Mouse (Mus musculus) liver, embryonic 16.5 days (tissue): ENCODE measurements at regions not wholly inside any gene's neighbourhood (a gene's known extent, or its start where the extent isn't known, plus 50 kb on each side); places are given as distances from the start of the nearest gene placed in this dataset.

Experiments used
- ATAC-seq: fragments of 200-750 bp; cut with Nextera tagmentation; 2 replicates; pipeline ENCODE4 v1.8.0; 2017; ENCODE audit warnings: low read depth, mild to moderate bottlenecking, moderate number of reproducible peaks, moderate library complexity
- H3K27ac ChIP-seq: fragments of 300-500 bp; sonication (generic); 2 replicates; pipeline ENCODE4 v1.5.1; 2014; ENCODE audit warnings: mild to moderate bottlenecking, low read length
- H3K27me3 ChIP-seq: fragments of 300-500 bp; sonication (generic); 2 replicates; pipeline ENCODE4 v1.6.1; 2014; ENCODE audit warnings: low read depth, low read length, mixed read lengths; ENCODE audit not compliant: control insufficient read depth, insufficient read depth
- H3K36me3 ChIP-seq: fragments of 300-500 bp; sonication (generic); 2 replicates; pipeline ENCODE4 v1.6.1; 2014; ENCODE audit warnings: mild to moderate bottlenecking; ENCODE audit not compliant: control insufficient read depth, insufficient read depth
- H3K4me1 ChIP-seq: fragments of 300-500 bp; sonication (generic); 2 replicates; pipeline ENCODE4 v1.6.1; 2014; ENCODE audit warnings: low read depth, low read length, mixed read lengths; ENCODE audit not compliant: control insufficient read depth
- H3K4me2 ChIP-seq: fragments of 300-500 bp; sonication (generic); 2 replicates; pipeline ENCODE4 v1.6.1; 2014; ENCODE audit warnings: low read depth, low read length, mixed read lengths
- H3K4me3 ChIP-seq: fragments of 300-500 bp; sonication (generic); 2 replicates; pipeline ENCODE4 v1.5.1; 2014; ENCODE audit warnings: low read depth, mild to moderate bottlenecking, low read length
- H3K9ac ChIP-seq: fragments of 300-500 bp; sonication (generic); 2 replicates; pipeline ENCODE4 v1.6.1; 2014; ENCODE audit warnings: low read depth, low read length
- H3K9me3 ChIP-seq: fragments of 300-500 bp; sonication (generic); replicated peaks from 2 replicates; pipeline ENCODE4 v1.6.1; 2016; ENCODE audit warnings: low read length; ENCODE audit not compliant: control insufficient read depth
- WGBS: fragments of 180-500 bp; shearing (Covaris S2); extraction: QIAGEN DNeasy Blood & Tissue Kit; methylation state at CpG from one replicate; pipeline ENCODE4 v1.1.7; 2014; ENCODE audit not compliant: insufficient replicate concordance; 5-methylcytosine and 5-hydroxymethylcytosine counted together

DNA sequence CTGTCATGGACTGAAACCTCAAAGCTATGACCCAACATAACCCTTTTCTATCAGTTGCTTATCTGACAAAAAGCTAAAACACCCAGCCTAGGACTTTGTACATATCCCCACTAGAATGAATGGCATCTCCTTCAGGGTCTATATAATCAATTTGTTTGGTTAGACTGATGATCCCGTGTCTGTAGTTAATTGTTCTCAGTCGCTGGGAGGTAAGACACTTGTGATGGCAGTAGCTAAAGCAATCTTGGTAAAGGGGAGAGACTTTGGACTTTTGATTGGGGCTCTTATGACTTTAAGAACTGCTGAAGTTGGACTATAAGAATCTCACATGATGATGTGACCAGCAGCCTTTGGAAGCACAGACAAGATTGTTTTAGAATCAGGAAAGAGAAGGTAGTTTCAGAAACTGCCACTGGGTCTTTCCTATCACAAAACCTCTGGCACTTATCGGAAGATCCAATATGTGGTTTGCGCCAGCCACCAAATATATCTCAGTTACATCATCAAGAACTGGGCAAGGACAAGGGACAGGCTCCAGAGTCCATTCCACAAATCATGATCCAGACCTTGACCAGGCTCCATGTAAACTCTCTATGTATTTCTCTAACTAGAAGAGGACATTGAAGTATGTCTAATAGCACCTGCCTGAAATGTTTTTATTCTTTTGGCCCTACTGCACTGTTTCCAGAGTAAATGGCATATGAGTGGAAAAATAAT is 183.1 kb downstream of the Sp3 start:
- Histone ChIP-seq H3K4me1 (no peaks in the 10 kb centered on the region; the same call in 1 of the 2 replicates), H3K9me3 (no peaks in the 10 kb centered on the region), H3K27ac (no peak overlapping the region), H3K4me2 (no peak overlapping the region), H3K27me3 (no peaks in the 10 kb centered on the region), H3K36me3 (no peaks in the 10 kb centered on the region), H3K4me3 (no peak overlapping the region), H3K9ac (no peak overlapping the region)
- ATAC-seq = no peak
- 60% methylated on average over 4 of the region's 4 CpGs for WGBS

- 33% methylated on average over 7 of the region's 7 CpGs for WGBS
- no peak overlapping the region for H3K9ac ChIP-seq
- no peak overlapping the region for H3K4me2 ChIP-seq
- no peak overlapping the region for H3K27ac ChIP-seq
- no peaks in the 10 kb centered on the region; the same call in 1 of the 2 replicates for H3K4me1 ChIP-seq
- no peak overlapping the region for H3K4me3 ChIP-seq
- peak; percentile 53; the same call in 1 of the 2 replicates for ATAC-seq
- no peaks in the 10 kb centered on the region for H3K9me3 ChIP-seq
- no peaks in the 10 kb centered on the region for H3K36me3 ChIP-seq
- no peaks in the 10 kb centered on the region for H3K27me3 ChIP-seq
Observed at GRCm38 (mm10) chr2:72800696-72801095, 179.6 kb downstream of the Sp3 start.

- H3K36me3 ChIP-seq = no peaks in the 10 kb centered on the region
- 28% methylated on average over 14 of the region's 14 CpGs for whole genome bisulfite sequencing
- peak; percentile 60 for ATAC-seq
- no peak overlapping the region for H3K9ac ChIP-seq
- H3K4me2 ChIP-seq = peak overlapping the region; percentile 32; the same call in 1 of the 2 replicates
- H3K4me3 ChIP-seq = no peak overlapping the region
- H3K27ac ChIP-seq = no peak overlapping the region
- no peaks in the 10 kb centered on the region; the same call in 1 of the 2 replicates for H3K4me1 ChIP-seq
- H3K27me3 ChIP-seq = peaks cover 14% of the 10 kb centered on the region
- H3K9me3 ChIP-seq = no peaks in the 10 kb centered on the region
Observed at GRCm38 (mm10) chr2:72813282-72813974, 166.8 kb downstream of the Sp3 start.

DNA sequence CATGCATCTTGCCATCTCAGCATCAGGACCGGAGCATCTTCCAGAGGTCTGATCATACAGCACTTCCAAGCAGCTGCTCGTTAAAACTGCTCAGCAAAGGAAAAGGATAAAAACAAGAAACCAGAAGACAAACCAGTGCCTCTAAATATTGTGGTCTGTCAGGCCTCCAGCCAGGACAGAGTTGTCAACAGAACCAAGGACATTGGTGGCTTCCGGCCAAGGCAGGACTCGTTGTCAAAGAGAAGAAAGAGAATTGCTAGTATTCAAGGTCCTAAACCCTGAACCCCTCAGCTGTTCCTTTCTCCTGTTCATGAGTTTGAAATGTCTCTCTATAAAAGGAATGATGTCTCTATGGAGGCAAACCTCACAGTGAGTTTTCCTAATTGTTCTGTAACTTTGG is 155.0 kb downstream of the Sp3 start:
- H3K4me2 ChIP-seq = no peak overlapping the region
- H3K27me3 ChIP-seq = no peaks in the 10 kb centered on the region
- no peak for ATAC-seq
- no peaks in the 10 kb centered on the region for H3K4me1 ChIP-seq
- WGBS = 56% methylated on average over 4 of the region's 4 CpGs
- no peak overlapping the region for H3K9ac ChIP-seq
- no peaks in the 10 kb centered on the region for H3K36me3 ChIP-seq
- no peaks in the 10 kb centered on the region for H3K9me3 ChIP-seq
- H3K27ac ChIP-seq = no peak overlapping the region
- no peak overlapping the region for H3K4me3 ChIP-seq

DNA sequence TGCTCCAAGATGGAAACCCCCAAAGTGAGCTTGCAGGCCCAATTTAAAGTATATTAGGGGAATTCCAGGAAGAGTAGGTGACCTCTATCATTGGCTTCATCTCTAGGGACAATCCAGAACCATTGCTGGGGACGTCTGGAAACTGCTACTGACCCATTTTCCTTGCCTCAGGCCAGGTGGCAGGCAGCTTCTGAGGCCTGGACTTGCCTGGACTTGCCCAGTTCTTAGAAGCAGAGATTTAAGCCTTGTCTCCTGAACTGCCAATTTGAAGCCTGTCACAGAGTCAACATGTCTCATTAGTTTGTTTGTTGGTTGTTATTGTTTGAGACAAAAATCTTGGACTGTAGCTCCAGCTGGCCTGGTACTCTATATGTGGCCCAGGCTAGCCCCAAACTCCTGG is 151.1 kb downstream of the Sp3 start:
- 18% methylated on average over 1 of the region's 1 CpGs for WGBS
- no peaks in the 10 kb centered on the region for H3K27me3 ChIP-seq
- H3K36me3 ChIP-seq = no peaks in the 10 kb centered on the region
- H3K4me2 ChIP-seq = no peak overlapping the region
- H3K4me3 ChIP-seq = no peak overlapping the region
- H3K4me1 ChIP-seq = no peaks in the 10 kb centered on the region
- ATAC-seq = no peak
- no peak overlapping the region for H3K9ac ChIP-seq
- no peaks in the 10 kb centered on the region for H3K9me3 ChIP-seq
- no peak overlapping the region for H3K27ac ChIP-seq

GRCm38 (mm10) chr2:72832770-72833169 is 147.5 kb downstream of the Sp3 start:
- Histone ChIP-seq H3K4me3 (no peak overlapping the region), H3K4me1 (no peaks in the 10 kb centered on the region), H3K36me3 (no peaks in the 10 kb centered on the region), H3K27me3 (no peaks in the 10 kb centered on the region; the same call in 1 of the 2 replicates), H3K9me3 (no peaks in the 10 kb centered on the region), H3K4me2 (no peak overlapping the region), H3K27ac (no peak overlapping the region), H3K9ac (no peak overlapping the region)
- 77% methylated on average over 10 of the region's 10 CpGs for WGBS
- no peak for ATAC-seq

GRCm38 (mm10) chr2:72838085-72838727 is 142.0 kb downstream of the Sp3 start:
- Histone ChIP-seq H3K36me3 (no peaks in the 10 kb centered on the region), H3K27ac (no peak overlapping the region), H3K4me1 (no peaks in the 10 kb centered on the region), H3K4me2 (no peak overlapping the region), H3K9me3 (no peaks in the 10 kb centered on the region), H3K9ac (no peak overlapping the region), H3K4me3 (no peak overlapping the region), H3K27me3 (no peaks in the 10 kb centered on the region; the same call in 1 of the 2 replicates)
- no peak for ATAC-seq
- 36% methylated on average over 6 of the region's 6 CpGs for WGBS

DNA sequence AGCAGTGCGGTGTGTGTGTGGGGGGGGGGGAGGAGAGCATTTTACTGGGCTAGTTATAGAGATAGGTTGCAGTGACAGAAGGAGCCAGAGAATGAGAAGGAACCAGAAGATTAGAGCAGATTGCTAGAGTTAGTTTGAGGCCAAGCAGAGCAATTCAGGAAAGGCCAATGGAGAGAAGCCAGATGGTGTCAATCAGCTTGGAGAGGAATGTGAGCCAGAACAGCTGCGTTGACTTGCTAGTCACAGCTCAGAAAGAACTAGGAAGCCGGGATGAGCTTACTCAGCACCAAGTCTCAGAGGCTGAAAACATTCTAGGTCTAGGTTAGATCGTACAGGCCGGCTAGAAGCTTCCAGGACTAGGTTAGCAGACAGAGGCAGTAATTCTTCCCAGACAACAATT is 140.6 kb downstream of the Sp3 start:
- no peak overlapping the region for H3K27ac ChIP-seq
- no peak overlapping the region for H3K4me2 ChIP-seq
- H3K36me3 ChIP-seq = no peaks in the 10 kb centered on the region
- no peaks in the 10 kb centered on the region; the same call in 1 of the 2 replicates for H3K27me3 ChIP-seq
- no peak overlapping the region for H3K9ac ChIP-seq
- H3K4me3 ChIP-seq = no peak overlapping the region
- ATAC-seq = no peak
- no peaks in the 10 kb centered on the region for H3K4me1 ChIP-seq
- H3K9me3 ChIP-seq = no peaks in the 10 kb centered on the region
- WGBS = 63% methylated on average over 5 of the region's 5 CpGs

- Histone ChIP-seq H3K4me1 (no peaks in the 10 kb centered on the region), H3K4me3 (no peak overlapping the region), H3K9me3 (no peaks in the 10 kb centered on the region), H3K9ac (no peak overlapping the region), H3K27ac (no peak overlapping the region), H3K4me2 (no peak overlapping the region), H3K27me3 (no peaks in the 10 kb centered on the region; the same call in 1 of the 2 replicates), H3K36me3 (no peaks in the 10 kb centered on the region)
- 77% methylated on average over 5 of the region's 5 CpGs for WGBS
- no peak for ATAC-seq
Observed at GRCm38 (mm10) chr2:72841367-72841766, 138.9 kb downstream of the Sp3 start.
